Mouse (Mus musculus): ENCODE data around the gene Cluap1. TPM values are rescaled to one million over a fixed set of nuclear protein-coding genes. Genes with fewer than 3 reads are reported as not detected.
A peak's percentile ranks its signal among the peaks of the same experiment; 100 is the strongest.

Cluap1 gene
- polyA plus RNA-seq (2016; fragmentation: Nextera tagmentation; extraction: Ambion mirVana): 25.5 and 28.1 TPM in 2 replicates

DNA sequence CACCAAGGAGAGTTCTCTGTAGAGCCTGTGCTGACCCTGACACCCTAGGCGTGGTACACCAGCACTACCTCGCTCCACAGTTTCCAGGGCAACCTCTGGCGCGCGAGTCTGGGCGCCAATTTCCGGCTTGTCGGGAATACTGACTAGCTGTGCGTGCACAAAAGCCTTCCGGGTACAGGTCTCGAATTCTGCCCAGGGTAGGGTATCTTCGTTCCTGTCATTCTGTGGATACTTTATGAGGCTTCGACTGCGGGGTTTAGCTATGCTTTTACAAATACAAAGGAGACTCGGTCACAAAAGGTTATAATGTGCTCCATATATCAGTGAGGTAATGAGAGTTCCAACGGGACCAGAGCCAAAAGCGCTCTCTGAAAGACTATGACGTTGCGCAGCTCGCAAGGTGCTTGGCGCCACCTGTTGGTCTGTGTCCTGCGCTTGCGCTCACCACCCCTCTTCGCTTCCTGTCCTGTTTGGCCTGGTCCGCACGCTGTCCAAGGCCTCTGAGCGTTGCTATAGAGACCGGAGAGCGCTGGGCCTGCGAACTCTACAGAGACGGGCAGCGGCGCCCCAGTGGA, at the start of gene Cluap1, which contains the start of gene 1700037C18Rik:
Gene Cluap1 (plus strand): TSS at position 265 of the 575 bp plus-strand sequence.
Gene 1700037C18Rik (minus strand): TSS at position 153 of the 575 bp plus-strand sequence.
- H3K4me3 ChIP-seq (replicated peaks): peak within 1 kb of the TSS; percentile 63
- peak within 1 kb of the TSS; percentile 79 for H3K4me2 ChIP-seq
- peaks cover 9% of the 10 kb centered on the region for H3K4me1 ChIP-seq
- peak within 1 kb of the TSS; percentile 74 for H3K27ac ChIP-seq
- H3K9me3 ChIP-seq: no peaks in the 10 kb centered on the region
- H3K9ac ChIP-seq: peak within 1 kb of the TSS; percentile 73
- H3K27me3 ChIP-seq: no peaks in the 10 kb centered on the region
- peak; percentile 97 for ATAC-seq (ENCODE audit: low FRiP score)
- WGBS: 0% methylated on average over 33 of the region's 33 CpGs
- H3K36me3 ChIP-seq (replicated peaks): peaks cover 34% of the 10 kb centered on the region

- Histone ChIP-seq H3K27ac (no peak overlapping the region), H3K9me3 (no peaks in the 10 kb centered on the region), H3K27me3 (no peaks in the 10 kb centered on the region), H3K9ac (no peak overlapping the region), H3K4me2 (no peak overlapping the region), H3K4me3 (replicated peaks) (no peak overlapping the region), H3K36me3 (replicated peaks) (peaks cover 19% of the 10 kb centered on the region), H3K4me1 (no peaks in the 10 kb centered on the region)
- ATAC-seq (ENCODE audit: low FRiP score): no peak
- 93% methylated on average over 4 of the region's 4 CpGs for WGBS
These were observed 49.3 kb upstream of the Cluap1 start for GRCm38 (mm10) chr16:3859254-3859653.

DNA sequence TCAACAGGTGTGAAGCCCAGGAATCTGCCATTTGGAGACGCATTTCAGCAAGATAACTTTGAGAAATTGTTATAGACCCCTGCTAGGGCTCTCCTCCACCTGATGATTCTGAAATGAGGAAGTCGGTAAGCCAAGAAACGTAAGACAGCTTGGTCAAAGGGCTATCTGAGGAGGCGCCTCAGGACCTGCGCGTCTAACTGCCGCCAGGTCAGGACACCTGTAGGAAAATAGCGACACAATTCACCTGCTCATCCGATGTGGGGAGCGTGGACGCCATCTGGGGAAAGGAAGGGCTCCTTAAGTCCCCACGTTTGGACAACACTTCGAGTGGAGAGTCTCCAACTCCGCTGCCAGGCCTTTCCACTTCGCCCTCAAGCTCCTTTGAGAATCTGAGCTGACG, 36.8 kb upstream of the Cluap1 start:
- H3K36me3 ChIP-seq (replicated peaks): peaks cover 10% of the 10 kb centered on the region
- peak overlapping the region; percentile 46; the same call in 1 of the 2 replicates for H3K27ac ChIP-seq
- no peak; the same call in 1 of the 2 replicates for ATAC-seq (ENCODE audit: low FRiP score)
- H3K9me3 ChIP-seq: no peaks in the 10 kb centered on the region
- peaks cover 19% of the 10 kb centered on the region for H3K4me1 ChIP-seq
- 2% methylated on average over 16 of the region's 16 CpGs for WGBS
- H3K4me2 ChIP-seq: peak overlapping the region; percentile 82
- no peaks in the 10 kb centered on the region for H3K27me3 ChIP-seq
- peak overlapping the region; percentile 57 for H3K4me3 ChIP-seq (replicated peaks)
- peak overlapping the region; percentile 68 for H3K9ac ChIP-seq

- Histone ChIP-seq H3K27me3 (no peaks in the 10 kb centered on the region), H3K4me1 (peaks cover 19% of the 10 kb centered on the region), H3K9ac (peak within 1 kb of the TSS; percentile 68), H3K9me3 (no peaks in the 10 kb centered on the region), H3K36me3 (replicated peaks) (peaks cover 7% of the 10 kb centered on the region), H3K27ac (peak within 1 kb of the TSS; percentile 46; the same call in 1 of the 2 replicates), H3K4me2 (peak within 1 kb of the TSS; percentile 82), H3K4me3 (replicated peaks) (peak within 1 kb of the TSS; percentile 57)
- ATAC-seq (ENCODE audit: low FRiP score): peak; percentile 98
- WGBS: 4% methylated on average over 47 of the region's 47 CpGs
These were observed 36.2 kb upstream of the Cluap1 start, which contains the start of gene Naa60 for GRCm38 (mm10) chr16:3872216-3873047. Gene Naa60 (plus strand): TSS chr16:3872375.

GRCm38 (mm10) chr16:3876346-3876745, 32.3 kb upstream of the Cluap1 start:
- 88% methylated on average over 4 of the region's 4 CpGs for WGBS
- H3K36me3 ChIP-seq (replicated peaks): 0 out of 2 replicates have a peak, but pooled peaks cover 6% of the 10 kb centered on the region
- no peak for ATAC-seq (ENCODE audit: low FRiP score)
- H3K4me3 ChIP-seq (replicated peaks): no peak overlapping the region
- H3K4me2 ChIP-seq: no peak overlapping the region
- no peak overlapping the region for H3K9ac ChIP-seq
- H3K4me1 ChIP-seq: peaks cover 14% of the 10 kb centered on the region
- no peaks in the 10 kb centered on the region for H3K9me3 ChIP-seq
- no peaks in the 10 kb centered on the region for H3K27me3 ChIP-seq
- H3K27ac ChIP-seq: no peak overlapping the region

DNA sequence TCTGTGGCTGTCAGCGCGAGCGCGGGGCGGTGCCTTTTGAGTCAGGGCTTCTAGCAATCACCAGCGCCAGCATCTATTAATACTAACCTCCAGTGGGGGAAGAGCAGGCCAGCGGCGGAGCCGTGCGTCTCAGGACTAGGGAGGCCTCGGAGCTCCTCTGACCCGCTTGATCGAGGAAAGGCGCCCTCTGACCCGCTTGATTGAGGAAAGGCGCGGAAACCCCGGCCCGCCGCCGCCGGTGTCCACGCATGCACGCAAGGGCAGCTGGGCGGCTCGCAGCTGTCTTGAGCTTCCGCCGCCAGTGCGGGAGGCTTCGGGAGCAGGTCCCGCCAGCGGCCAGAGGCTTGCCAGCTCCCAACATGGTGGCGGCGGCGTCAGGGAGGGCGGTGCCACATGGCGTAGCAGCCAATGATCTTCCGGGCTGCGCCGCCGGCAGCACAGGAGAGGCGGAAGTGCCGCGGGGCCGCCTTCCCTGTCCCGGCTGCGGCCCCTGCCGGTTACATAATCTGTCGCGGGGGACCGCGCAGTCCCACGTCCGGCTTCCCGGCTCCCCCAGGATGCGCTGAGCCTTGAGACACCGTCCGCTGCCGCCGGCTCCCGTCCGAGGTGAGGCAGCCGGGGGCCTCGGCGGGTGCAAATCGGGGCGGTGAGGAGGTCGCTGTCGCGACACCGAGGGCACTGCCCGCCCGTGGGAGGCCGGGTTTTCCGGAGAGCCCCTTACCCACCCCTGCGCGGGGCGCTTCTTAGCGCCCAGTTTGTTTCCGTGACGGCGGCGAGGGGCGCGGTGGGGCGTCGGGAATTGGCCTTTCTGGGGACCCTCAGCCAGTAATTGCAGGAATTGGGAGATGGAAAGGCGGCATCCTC, 24.2 kb upstream of the Cluap1 start, which contains the start of the genes Zfp597 and Gm20695:
Gene Zfp597 (minus strand): TSS at position 361 of the 864 bp plus-strand sequence.
Gene Gm20695 (plus strand): TSS at position 448 of the 864 bp plus-strand sequence.
- no peaks in the 10 kb centered on the region for H3K9me3 ChIP-seq
- peak; percentile 99 for ATAC-seq (ENCODE audit: low FRiP score)
- H3K27ac ChIP-seq: peak within 1 kb of the TSS; percentile 92
- peak within 1 kb of the TSS; percentile 89 for H3K4me3 ChIP-seq (replicated peaks)
- H3K36me3 ChIP-seq (replicated peaks): 0 out of 2 replicates have a peak, but pooled peaks cover 4% of the 10 kb centered on the region
- under 1% methylated on average over 77 of the region's 88 CpGs for WGBS
- H3K4me2 ChIP-seq: peak within 1 kb of the TSS; percentile 75
- H3K27me3 ChIP-seq: no peaks in the 10 kb centered on the region
- peak within 1 kb of the TSS; percentile 90 for H3K9ac ChIP-seq
- peaks cover 15% of the 10 kb centered on the region for H3K4me1 ChIP-seq

- peak overlapping the region; percentile 75 for H3K4me2 ChIP-seq
- peak overlapping the region; percentile 92 for H3K27ac ChIP-seq
- peak overlapping the region; percentile 89 for H3K4me3 ChIP-seq (replicated peaks)
- ATAC-seq (ENCODE audit: low FRiP score): peak; percentile 37
- H3K4me1 ChIP-seq: peaks cover 15% of the 10 kb centered on the region
- no peaks in the 10 kb centered on the region for H3K9me3 ChIP-seq
- H3K27me3 ChIP-seq: no peaks in the 10 kb centered on the region
- WGBS: 6% methylated on average over 10 of the region's 10 CpGs
- H3K9ac ChIP-seq: peak overlapping the region; percentile 90
- 0 out of 2 replicates have a peak, but pooled peaks cover 2% of the 10 kb centered on the region for H3K36me3 ChIP-seq (replicated peaks)
These were observed 23.4 kb upstream of the Cluap1 start for GRCm38 (mm10) chr16:3885065-3885670.

DNA sequence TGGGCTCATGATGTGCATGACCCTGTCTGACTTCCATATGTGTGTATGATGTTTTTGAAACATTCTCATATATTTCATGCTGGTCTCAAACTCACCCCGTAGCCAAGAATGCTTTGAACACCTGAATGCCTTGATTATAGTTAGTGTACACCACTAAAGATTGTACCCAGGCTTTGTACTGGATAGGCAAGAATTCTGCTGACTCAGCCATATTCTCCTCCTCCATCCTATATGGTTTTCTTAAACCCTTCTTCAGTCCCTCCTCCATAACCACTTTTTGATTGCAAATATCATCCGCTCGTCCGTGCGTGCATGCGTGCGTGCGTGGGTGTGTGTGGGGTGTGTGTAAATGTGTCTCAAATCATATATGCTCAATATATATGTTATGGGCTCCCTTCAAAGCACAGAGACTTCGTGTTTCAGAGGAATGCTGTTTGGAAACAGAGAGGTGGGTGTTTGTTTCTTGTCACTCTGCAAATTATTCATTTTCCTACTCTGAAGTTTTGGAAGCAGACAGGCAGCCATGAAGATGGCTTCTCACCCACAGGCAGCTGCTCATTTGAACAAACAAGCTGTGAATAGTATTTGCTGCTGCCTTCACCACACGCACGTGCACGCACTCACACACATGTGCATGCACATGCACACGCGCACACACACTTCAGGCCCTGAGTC, 16.8 kb upstream of the Cluap1 start:
- no peak overlapping the region for H3K4me2 ChIP-seq
- H3K4me3 ChIP-seq (replicated peaks): no peak overlapping the region
- H3K27me3 ChIP-seq: no peaks in the 10 kb centered on the region
- H3K9ac ChIP-seq: no peak overlapping the region
- no peak overlapping the region for H3K27ac ChIP-seq
- no peaks in the 10 kb centered on the region for H3K4me1 ChIP-seq
- H3K36me3 ChIP-seq (replicated peaks): peaks cover 8% of the 10 kb centered on the region
- no peaks in the 10 kb centered on the region for H3K9me3 ChIP-seq
- ATAC-seq (ENCODE audit: low FRiP score): no peak
- WGBS: 92% methylated on average over 14 of the region's 14 CpGs

GRCm38 (mm10) chr16:3893739-3894138, 14.9 kb upstream of the Cluap1 start:
- H3K27ac ChIP-seq: no peak overlapping the region
- no peak for ATAC-seq (ENCODE audit: low FRiP score)
- no peaks in the 10 kb centered on the region for H3K27me3 ChIP-seq
- no peak overlapping the region for H3K9ac ChIP-seq
- H3K4me1 ChIP-seq: no peaks in the 10 kb centered on the region
- H3K4me3 ChIP-seq (replicated peaks): no peak overlapping the region
- no peak overlapping the region for H3K4me2 ChIP-seq
- H3K9me3 ChIP-seq: no peaks in the 10 kb centered on the region
- WGBS: 88% methylated on average over 3 of the region's 3 CpGs
- H3K36me3 ChIP-seq (replicated peaks): peaks cover 28% of the 10 kb centered on the region

DNA sequence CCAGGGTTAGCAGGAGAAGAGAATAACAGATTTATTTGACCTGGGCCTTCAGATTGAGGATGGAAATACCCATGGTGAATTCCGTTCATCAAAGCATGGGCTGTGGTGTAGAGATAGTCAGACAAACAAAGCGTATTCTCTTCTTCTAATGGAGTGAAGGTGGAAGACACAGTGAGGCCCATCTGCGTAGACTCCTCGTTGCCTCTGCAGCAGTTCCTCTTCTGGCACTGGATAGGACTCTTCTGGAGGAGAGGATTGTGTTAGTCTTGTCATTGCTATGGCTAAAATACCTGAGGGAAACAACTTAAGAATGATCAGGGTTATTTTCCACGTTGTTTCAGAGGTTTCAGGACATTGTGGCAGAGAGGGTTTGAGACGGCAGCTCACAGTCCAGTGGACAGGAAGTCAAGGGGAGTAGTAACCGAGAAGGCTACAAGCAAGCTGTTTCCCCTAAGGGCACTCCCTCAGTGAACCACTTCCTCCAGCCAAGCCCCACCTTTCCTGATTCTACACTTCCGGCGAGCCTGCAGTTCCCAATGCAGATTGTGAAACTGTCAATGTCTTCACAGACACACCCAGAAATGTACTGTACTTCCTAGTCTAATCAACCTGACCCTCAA, 13.3 kb upstream of the Cluap1 start:
- no peak overlapping the region for H3K9ac ChIP-seq
- no peaks in the 10 kb centered on the region for H3K4me1 ChIP-seq
- no peak overlapping the region for H3K4me3 ChIP-seq (replicated peaks)
- H3K36me3 ChIP-seq (replicated peaks): peaks cover 43% of the 10 kb centered on the region
- H3K4me2 ChIP-seq: no peak overlapping the region
- no peaks in the 10 kb centered on the region for H3K9me3 ChIP-seq
- no peaks in the 10 kb centered on the region for H3K27me3 ChIP-seq
- ATAC-seq (ENCODE audit: low FRiP score): no peak
- WGBS: 78% methylated on average over 9 of the region's 9 CpGs
- H3K27ac ChIP-seq: no peak overlapping the region; the same call in 1 of the 2 replicates
